Mouse (Mus musculus): ENCODE results near the gene Ldlrap1.

DNA sequence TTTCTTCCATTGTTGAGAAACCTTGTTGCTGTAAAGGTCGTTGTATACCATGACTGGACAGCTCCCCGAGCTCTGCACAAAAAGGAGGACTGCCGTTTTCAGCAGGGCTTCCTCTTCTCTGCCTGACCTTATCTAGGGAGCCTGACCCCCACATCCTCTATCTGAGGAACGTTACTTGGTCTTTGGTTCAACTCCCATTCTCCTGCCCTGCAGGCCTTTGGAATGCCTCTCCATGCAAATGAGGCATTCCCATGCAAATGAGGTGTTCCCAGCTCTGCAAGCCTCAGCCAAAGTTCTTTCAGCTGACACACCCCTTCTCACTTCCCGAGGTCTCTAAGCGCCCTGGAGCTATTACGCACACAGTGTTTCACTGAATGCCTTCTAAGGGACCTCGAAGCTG lies 37.7 kb downstream of the Ldlrap1 start:
- TF ChIP-seq POLR2A (IDR thresholded peaks at IDR 0.05; ENCODE audit: insufficient read depth, low read depth, low read length) (no peak), CTCF (IDR thresholded peaks at IDR 0.05) (no peak), EP300 (IDR thresholded peaks at IDR 0.05; ENCODE audit: insufficient read depth, low read depth, low read length) (no peak)
